Mouse (Mus musculus): ENCODE measurements around the gene Atp6v0a4. TPM values are rescaled to one million over a fixed set of nuclear protein-coding genes. Genes with fewer than 3 reads are reported as not detected.

Gene Atp6v0a4
- polyA plus RNA-seq, 1 experiment, result 12.1 TPM

DNA sequence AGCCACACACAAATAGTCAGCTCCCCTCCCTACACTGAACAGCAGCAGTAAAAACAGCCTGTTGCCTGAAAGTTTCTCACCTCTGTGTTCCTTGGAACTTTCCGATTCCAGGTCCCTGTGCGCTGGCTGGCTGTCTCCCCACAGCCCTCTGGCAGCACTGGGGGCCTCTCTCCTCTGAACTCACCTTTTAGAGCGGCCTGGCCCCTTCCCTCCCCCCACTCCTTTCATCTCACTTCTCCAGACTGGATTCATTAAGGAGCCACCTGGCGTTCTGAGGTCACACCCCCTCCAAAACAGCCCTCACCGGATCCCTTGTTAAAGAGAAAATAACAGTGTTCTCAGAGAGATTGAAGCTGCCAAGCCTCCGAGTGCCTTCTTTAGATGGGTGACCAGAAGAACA is 77.5 kb downstream of the Atp6v0a4 start, which contains the start of gene Svopl:
Gene Svopl, minus strand, starts transcription at position 159 of the 400 bp plus-strand sequence.
- TF ChIP-seq POLR2A (IDR thresholded peaks at IDR 0.05; ENCODE audit: borderline replicate concordance, extremely low read depth, low read depth, low read length) (no peak), CTCF (IDR thresholded peaks at IDR 0.05; ENCODE audit: insufficient read depth, low read length) (no peak)
- Histone ChIP-seq H3K4me3 (replicated peaks; ENCODE audit: extremely low read depth, low read depth, low read length) (no peak within 1 kb of the TSS), H3K4me1 (ENCODE audit: control insufficient read depth, insufficient read depth, low read length) (peaks cover 5% of the 10 kb centered on the region; the same call in 1 of the 2 replicates)
- 67% methylated on average over 6 of the region's 6 CpGs for WGBS
- no peak for DNase-seq

DNA sequence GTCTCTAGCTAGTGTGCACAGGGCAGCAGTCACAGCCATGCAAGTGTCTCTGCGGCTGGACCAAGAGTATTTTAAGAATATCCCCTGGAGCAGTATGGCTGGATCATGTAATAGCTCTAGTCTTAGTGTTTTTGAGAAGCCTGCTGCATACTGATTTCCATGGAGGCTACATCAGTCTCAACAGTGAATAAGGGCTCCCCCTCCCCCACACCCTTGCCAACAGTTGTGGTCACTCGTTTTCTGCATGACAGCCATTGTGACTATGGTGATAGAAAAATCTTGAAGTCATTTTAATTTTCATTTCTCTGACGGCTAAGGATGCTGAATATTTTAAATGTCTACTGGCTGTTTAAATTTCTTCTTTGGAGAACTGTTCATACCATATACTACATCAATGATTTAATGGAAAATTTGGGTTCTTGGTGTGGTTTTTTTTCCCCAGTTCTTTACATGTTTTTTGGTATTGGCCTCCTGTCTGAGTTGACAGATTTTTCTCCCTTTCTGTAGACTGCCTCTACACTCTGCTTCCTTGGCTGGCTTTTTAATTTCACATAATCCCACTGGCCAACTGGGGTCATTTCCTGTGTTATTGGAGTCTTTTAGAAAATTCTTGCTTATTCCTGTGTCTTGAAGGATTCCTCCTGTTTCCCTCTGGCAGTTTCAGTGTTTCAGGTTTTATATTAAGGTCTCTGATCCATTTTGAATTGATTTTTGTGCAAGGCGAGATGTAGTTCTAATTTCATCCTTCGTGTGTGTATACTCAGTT is 91.4 kb downstream of the Atp6v0a4 start:
- TF ChIP-seq CTCF (IDR thresholded peaks at IDR 0.05; ENCODE audit: insufficient read depth, low read length), result no peak
- no peak for TF ChIP-seq POLR2A (IDR thresholded peaks at IDR 0.05; ENCODE audit: borderline replicate concordance, extremely low read depth, low read depth, low read length)
- no peak for DNase-seq
- no peak overlapping the region for H3K4me3 ChIP-seq (replicated peaks; ENCODE audit: extremely low read depth, low read depth, low read length)
- 67% methylated on average over 5 of the region's 5 CpGs for WGBS
- H3K4me1 ChIP-seq (ENCODE audit: control insufficient read depth, insufficient read depth, low read length), result peaks cover 3% of the 10 kb centered on the region; the same call in 1 of the 2 replicates

DNA sequence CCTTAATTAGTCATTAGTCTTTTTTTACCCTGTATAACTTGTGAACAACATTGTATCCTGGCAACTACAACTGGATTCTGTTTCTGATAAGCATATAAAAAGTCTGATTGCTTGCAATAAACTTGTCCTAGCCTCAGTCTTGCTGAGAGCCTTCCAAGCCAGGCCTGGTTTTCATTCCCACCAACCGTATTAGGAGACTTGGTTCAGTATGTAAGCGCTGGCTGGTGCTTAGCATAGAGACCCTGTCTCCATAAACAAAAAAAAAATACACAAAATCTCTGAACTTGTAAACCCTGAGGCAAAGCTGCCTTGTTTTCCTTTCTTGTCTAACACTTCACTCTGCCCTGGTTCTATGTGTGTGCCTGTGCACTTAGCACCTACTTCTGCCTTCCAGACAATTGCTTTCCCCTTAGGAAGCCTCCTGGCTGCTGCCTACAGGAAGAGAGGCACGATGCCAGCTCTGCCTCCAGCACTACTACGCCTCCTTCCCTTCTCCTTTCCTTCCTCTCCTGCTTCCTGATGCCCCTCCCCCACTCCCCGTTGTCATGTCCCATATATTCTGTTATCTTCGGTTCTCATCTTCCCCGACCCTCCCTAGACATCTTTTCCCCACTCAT is 92.4 kb downstream of the Atp6v0a4 start:
- 19% methylated on average over 7 of the region's 7 CpGs for WGBS
- Histone ChIP-seq H3K4me3 (replicated peaks; ENCODE audit: extremely low read depth, low read depth, low read length) (no peak overlapping the region), H3K4me1 (ENCODE audit: control insufficient read depth, insufficient read depth, low read length) (peaks cover 3% of the 10 kb centered on the region; the same call in 1 of the 2 replicates)
- DNase-seq, result no peak
- TF ChIP-seq POLR2A (IDR thresholded peaks at IDR 0.05; ENCODE audit: borderline replicate concordance, extremely low read depth, low read depth, low read length) (no peak), CTCF (IDR thresholded peaks at IDR 0.05; ENCODE audit: insufficient read depth, low read length) (no peak)

GRCm38 (mm10) chr6:38028205-38028604 is 96.2 kb downstream of the Atp6v0a4 start:
- H3K4me1 ChIP-seq (ENCODE audit: control insufficient read depth, insufficient read depth, low read length), result peaks cover 3% of the 10 kb centered on the region; the same call in 1 of the 2 replicates
- TF ChIP-seq CTCF (IDR thresholded peaks at IDR 0.05; ENCODE audit: insufficient read depth, low read length), result no peak
- no peak for TF ChIP-seq POLR2A (IDR thresholded peaks at IDR 0.05; ENCODE audit: borderline replicate concordance, extremely low read depth, low read depth, low read length)
- no peak for DNase-seq
- no peak overlapping the region for H3K4me3 ChIP-seq (replicated peaks; ENCODE audit: extremely low read depth, low read depth, low read length)
- 55% methylated on average over 2 of the region's 2 CpGs for WGBS

- H3K4me3 ChIP-seq (replicated peaks; ENCODE audit: extremely low read depth, low read depth, low read length), result no peak overlapping the region
- DNase-seq, result peak; percentile 14
- 39% methylated on average over 1 of the region's 1 CpGs for WGBS
- H3K4me1 ChIP-seq (ENCODE audit: control insufficient read depth, insufficient read depth, low read length), result peaks cover 3% of the 10 kb centered on the region; the same call in 1 of the 2 replicates
- no peak for TF ChIP-seq CTCF (IDR thresholded peaks at IDR 0.05; ENCODE audit: insufficient read depth, low read length)
Measured at GRCm38 (mm10) chr6:38027771-38028170, 96.6 kb downstream of the Atp6v0a4 start.

DNA sequence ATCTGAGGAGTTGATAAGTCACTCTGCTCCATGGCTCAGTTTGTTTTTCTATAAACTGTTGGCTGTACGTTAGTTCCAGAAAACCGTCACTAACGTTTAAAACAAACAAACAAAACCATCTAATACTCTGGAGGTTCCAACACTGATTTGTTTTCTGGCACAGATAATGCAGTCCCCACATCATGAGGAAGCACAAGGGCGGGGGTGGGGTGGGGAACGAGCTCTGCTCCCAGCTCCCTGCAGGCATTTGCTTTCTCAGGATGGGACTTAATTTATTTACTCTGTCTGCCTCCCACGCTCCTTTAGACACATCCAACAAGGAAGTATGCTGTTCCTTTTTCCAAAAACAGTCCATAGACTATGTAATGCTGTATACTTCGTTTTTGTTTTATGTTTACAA is 101.1 kb downstream of the Atp6v0a4 start:
- no peaks in the 10 kb centered on the region for H3K4me1 ChIP-seq (ENCODE audit: control insufficient read depth, insufficient read depth, low read length)
- WGBS, result 25% methylated on average over 7 of the region's 7 CpGs
- H3K4me3 ChIP-seq (replicated peaks; ENCODE audit: extremely low read depth, low read depth, low read length), result no peak overlapping the region
- no peak for DNase-seq
- no peak for TF ChIP-seq POLR2A (IDR thresholded peaks at IDR 0.05; ENCODE audit: borderline replicate concordance, extremely low read depth, low read depth, low read length)
- TF ChIP-seq CTCF (IDR thresholded peaks at IDR 0.05; ENCODE audit: insufficient read depth, low read length), result no peak

DNA sequence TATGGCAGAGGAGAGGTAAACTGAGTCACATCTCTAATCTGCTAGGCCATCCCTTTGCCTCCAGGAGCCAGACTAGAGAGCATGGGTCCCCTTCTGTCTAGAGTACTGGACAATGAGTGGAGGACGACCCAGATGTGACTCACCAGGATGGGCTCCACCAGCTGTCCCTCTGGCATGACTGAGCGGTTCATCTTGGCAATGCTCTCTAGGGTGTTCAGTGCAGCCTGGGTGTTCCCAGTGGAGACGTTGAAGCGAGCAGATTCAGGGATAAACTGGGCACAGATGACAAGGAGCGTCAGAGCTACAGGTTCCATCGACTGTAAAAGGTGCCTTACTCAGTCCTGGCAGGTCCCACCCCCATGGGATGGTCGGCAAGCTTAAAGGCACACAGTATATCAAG is 103.0 kb downstream of the Atp6v0a4 start:
- no peak overlapping the region for H3K4me3 ChIP-seq (replicated peaks; ENCODE audit: extremely low read depth, low read depth, low read length)
- no peak for DNase-seq
- 82% methylated on average over 7 of the region's 7 CpGs for WGBS
- TF ChIP-seq POLR2A (IDR thresholded peaks at IDR 0.05; ENCODE audit: borderline replicate concordance, extremely low read depth, low read depth, low read length), result no peak
- TF ChIP-seq CTCF (IDR thresholded peaks at IDR 0.05; ENCODE audit: insufficient read depth, low read length), result no peak
- H3K4me1 ChIP-seq (ENCODE audit: control insufficient read depth, insufficient read depth, low read length), result no peaks in the 10 kb centered on the region

GRCm38 (mm10) chr6:38012829-38013228 is 111.6 kb downstream of the Atp6v0a4 start:
- TF ChIP-seq CTCF (IDR thresholded peaks at IDR 0.05; ENCODE audit: insufficient read depth, low read length), result no peak
- no peak for TF ChIP-seq POLR2A (IDR thresholded peaks at IDR 0.05; ENCODE audit: borderline replicate concordance, extremely low read depth, low read depth, low read length)

GRCm38 (mm10) chr6:38007459-38007858 is 116.9 kb downstream of the Atp6v0a4 start:
- Histone ChIP-seq H3K4me3 (replicated peaks; ENCODE audit: extremely low read depth, low read depth, low read length) (no peak overlapping the region), H3K4me1 (ENCODE audit: control insufficient read depth, insufficient read depth, low read length) (no peaks in the 10 kb centered on the region)
- TF ChIP-seq POLR2A (IDR thresholded peaks at IDR 0.05; ENCODE audit: borderline replicate concordance, extremely low read depth, low read depth, low read length) (no peak), CTCF (IDR thresholded peaks at IDR 0.05; ENCODE audit: insufficient read depth, low read length) (peak; percentile 58)
- 8% methylated on average over 6 of the region's 6 CpGs for WGBS
- DNase-seq, result peak; percentile 18

More at GRCm38 (mm10) chr6:38012829-38013228, 111.6 kb downstream of the Atp6v0a4 start:
- no peak for DNase-seq
- H3K4me3 ChIP-seq (replicated peaks; ENCODE audit: extremely low read depth, low read depth, low read length), result no peak overlapping the region
- no peaks in the 10 kb centered on the region for H3K4me1 ChIP-seq (ENCODE audit: control insufficient read depth, insufficient read depth, low read length)
- 96% methylated on average over 2 of the region's 2 CpGs for WGBS

Other genes starting within 250 kb of the Atp6v0a4 start
- 0.58 and 0.66 TPM in 2 replicates for gene Svopl, start 77.6 kb downstream of the Atp6v0a4 start, polyA plus RNA-seq (2012; rRNA removed)
- gene Tmem213, start 15.3 kb downstream of the Atp6v0a4 start, polyA plus RNA-seq (2012; rRNA removed), result 2.6 and 3.0 TPM in 2 replicates
- gene D630045J12Rik, start 129.4 kb upstream of the Atp6v0a4 start, polyA plus RNA-seq (2012; rRNA removed), result 6.0 and 7.1 TPM in 2 replicates
- 3.2 and 4.4 TPM in 2 replicates for gene Zc3hav1l, start 174.7 kb upstream of the Atp6v0a4 start, polyA plus RNA-seq (2012; rRNA removed)
- 22.3 and 24.6 TPM in 2 replicates for gene Zc3hav1, start 230.0 kb upstream of the Atp6v0a4 start, polyA plus RNA-seq (2012; rRNA removed)

Data from lung, adult 2 months (tissue).